Mouse (Mus musculus): ENCODE data around the gene Large1.
"Not testable (repeated sequence)": the region's sequence is repeated elsewhere in the genome, so short reads cannot be mapped to it uniquely, and the experiment has no call there.

Large1 gene

GRCm38 (mm10) chr8:73187381-73187780, 166.0 kb downstream of the Large1 start:
- no peak for DNase-seq (ENCODE audit: low read depth in 2 of 2, low spot score in 2 of 2)

DNA sequence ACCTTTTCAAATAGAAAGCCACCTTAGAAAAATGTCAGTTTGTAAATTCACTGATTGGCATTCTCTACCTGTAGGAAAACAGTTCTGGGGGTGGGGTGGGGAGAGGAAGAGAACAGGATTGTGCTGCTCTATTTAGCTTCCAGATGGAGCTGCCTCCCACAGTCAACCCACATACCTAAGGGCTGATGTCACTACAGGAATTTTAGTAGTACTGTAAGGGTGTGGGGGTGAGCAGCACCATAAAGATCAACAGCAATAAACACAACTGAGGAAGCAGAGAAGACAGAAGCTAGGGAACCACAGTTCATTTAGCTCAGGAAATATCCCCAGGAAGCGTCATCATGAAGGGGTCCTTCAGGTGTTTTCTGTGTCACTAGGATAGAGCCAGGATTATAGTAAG, 174.9 kb downstream of the Large1 start:
- no peak for DNase-seq (ENCODE audit: low read depth in 2 of 2, low spot score in 2 of 2)

DNA sequence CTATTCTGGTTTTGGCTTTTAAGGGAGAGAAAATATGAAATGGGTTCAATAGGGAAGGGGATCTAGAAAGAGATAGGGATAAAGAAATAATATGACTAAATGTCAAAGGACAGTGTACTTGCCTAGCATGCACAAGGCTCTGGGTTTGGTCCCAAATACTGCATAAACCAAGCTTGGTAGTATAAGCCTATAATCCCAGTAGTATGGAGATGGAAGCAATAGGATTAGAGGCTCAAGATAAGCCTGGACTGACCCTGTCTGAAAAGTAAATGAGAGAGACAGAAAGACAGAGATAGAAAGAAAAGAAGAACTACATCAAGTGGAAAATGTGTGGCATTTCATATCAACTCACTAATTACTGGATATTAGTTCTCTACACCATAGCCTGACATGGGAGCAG, 180.7 kb downstream of the Large1 start:
- DNase-seq (ENCODE audit: low read depth in 2 of 2, low spot score in 2 of 2): no peak

- DNase-seq (ENCODE audit: low read depth in 2 of 2, low spot score in 2 of 2): no peak
Observed at GRCm38 (mm10) chr8:73161994-73162393, 191.3 kb downstream of the Large1 start.

- no peak for DNase-seq (ENCODE audit: low read depth in 2 of 2, low spot score in 2 of 2)
Observed at GRCm38 (mm10) chr8:73161564-73161963, 191.8 kb downstream of the Large1 start.

- DNase-seq (ENCODE audit: low read depth in 2 of 2, low spot score in 2 of 2): no peak
Observed at GRCm38 (mm10) chr8:73160945-73161344, 192.4 kb downstream of the Large1 start.

DNA sequence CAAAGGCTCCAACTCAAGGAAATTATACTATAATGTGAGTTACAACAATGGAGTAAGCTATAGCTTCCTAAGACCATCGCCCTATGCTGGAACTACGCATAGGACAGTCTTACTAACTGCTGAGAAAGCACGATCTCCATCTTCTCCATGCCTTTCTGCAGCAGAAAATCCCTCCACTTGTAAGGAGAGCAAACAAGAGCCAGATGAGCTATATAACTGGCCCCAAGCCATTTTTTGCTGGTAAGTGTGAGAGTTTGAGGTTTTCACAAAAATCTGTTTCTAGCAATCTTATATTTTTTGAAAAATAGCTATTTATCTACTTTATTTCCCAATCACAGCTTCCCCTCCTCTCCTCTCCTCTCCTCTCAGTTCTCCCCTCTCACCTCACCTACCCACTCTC, 206.1 kb downstream of the Large1 start:
- no peak for DNase-seq (ENCODE audit: low read depth in 2 of 2, low spot score in 2 of 2)

DNA sequence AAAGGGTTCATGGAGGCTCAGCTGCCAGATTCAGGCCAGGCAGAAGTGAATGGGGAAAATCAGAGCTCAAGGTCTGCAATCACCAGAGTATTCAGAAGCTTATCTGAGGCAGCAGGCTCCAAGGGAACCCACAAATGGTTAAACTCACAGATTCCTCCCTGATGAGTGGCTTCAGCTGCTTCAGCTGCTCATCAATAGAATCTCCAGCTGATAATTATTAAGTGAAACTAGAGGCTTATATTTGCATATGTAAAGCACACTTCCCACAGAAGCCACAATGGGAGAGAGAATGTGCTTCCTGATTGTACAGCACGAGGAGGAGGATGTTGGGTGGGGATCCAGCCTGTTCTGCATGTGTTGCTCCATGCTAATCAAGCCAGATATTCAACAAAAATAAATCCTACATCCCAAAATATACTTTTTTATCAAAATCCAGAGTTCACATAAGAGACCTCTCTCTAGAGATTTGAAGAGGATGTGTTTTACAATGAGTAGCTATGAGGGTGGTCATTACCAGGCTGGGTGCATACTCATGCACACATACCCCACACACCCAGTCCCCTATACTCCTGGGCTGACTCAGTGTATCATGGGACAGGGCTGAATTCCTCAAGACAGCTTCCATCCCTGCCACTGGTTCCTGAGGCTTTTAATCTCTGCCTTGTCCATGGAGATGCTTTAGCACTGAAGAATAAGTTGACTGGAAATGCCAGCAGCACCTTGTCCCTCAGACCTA, 210.5 kb downstream of the Large1 start:
- no peak for DNase-seq (ENCODE audit: low read depth in 2 of 2, low spot score in 2 of 2)

GRCm38 (mm10) chr8:73135397-73135796, 217.9 kb downstream of the Large1 start:
- no peak for DNase-seq (ENCODE audit: low read depth in 2 of 2, low spot score in 2 of 2)

- DNase-seq (ENCODE audit: low read depth in 2 of 2, low spot score in 2 of 2): no peak
Observed at GRCm38 (mm10) chr8:73132080-73132479, 221.3 kb downstream of the Large1 start.

- no peak for DNase-seq (ENCODE audit: low read depth in 2 of 2, low spot score in 2 of 2)
Observed at GRCm38 (mm10) chr8:73123864-73124499, 229.4 kb downstream of the Large1 start.

DNA sequence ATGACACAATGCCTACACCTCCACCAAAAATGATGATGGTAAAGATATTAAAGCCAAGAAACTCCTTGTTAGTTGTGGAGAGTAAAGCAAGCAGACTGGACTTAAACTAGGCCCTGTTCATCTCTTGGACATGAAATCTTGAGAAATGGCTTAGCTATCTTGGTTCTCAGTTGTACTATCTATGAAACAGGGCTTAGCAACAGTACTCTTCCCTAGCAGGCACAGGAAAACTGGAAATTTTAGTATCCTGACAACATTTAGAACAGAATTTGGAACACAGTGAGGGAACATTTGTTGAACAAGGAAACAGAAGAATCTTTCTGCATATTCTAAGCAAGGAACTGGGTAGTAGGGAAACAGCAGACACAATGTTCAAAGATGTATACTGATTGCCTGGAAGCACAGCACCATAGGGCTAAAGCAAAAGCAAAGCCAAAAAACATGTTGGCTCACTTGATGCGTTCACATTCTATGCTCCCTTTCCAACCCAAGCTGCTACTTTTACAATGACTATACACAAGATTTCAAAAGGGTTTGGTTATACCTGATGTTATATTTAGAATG, 240.9 kb downstream of the Large1 start:
- no peak for DNase-seq (ENCODE audit: low read depth in 2 of 2, low spot score in 2 of 2)

- no peak for DNase-seq (ENCODE audit: low read depth in 2 of 2, low spot score in 2 of 2)
Observed at GRCm38 (mm10) chr8:73104089-73104488, 249.3 kb downstream of the Large1 start.

GRCm38 (mm10) chr8:73101069-73101468, 252.3 kb downstream of the Large1 start:
- no peak for DNase-seq (ENCODE audit: low read depth in 2 of 2, low spot score in 2 of 2)

GRCm38 (mm10) chr8:73100607-73101006, 252.7 kb downstream of the Large1 start:
- not testable (repeated sequence) for DNase-seq (ENCODE audit: low read depth in 2 of 2, low spot score in 2 of 2)

GRCm38 (mm10) chr8:73099542-73099941, 253.8 kb downstream of the Large1 start:
- DNase-seq (ENCODE audit: low read depth in 2 of 2, low spot score in 2 of 2): no peak

GRCm38 (mm10) chr8:73096952-73097351, 256.4 kb downstream of the Large1 start:
- no peak for DNase-seq (ENCODE audit: low read depth in 2 of 2, low spot score in 2 of 2)

DNA sequence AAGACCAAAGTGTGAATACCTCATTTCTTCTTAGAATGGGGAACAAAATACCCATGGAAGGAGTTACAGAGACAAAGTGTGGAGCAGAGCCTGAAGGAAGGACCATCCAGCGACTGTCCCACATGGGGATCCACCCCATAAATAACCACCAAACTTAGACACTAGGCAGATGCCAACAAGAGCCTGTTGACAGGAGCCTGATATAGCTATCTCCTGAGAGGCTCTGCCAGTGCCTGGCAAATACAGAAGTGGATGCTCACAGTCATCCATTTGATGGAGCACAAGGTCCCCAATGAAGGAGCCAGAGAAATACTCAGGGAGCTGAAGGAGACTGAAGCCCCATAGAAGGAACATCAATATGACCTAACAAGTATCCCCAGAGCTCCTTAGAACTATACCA, 275.6 kb downstream of the Large1 start:
- not testable (repeated sequence) for DNase-seq (ENCODE audit: low read depth in 2 of 2, low spot score in 2 of 2)

DNA sequence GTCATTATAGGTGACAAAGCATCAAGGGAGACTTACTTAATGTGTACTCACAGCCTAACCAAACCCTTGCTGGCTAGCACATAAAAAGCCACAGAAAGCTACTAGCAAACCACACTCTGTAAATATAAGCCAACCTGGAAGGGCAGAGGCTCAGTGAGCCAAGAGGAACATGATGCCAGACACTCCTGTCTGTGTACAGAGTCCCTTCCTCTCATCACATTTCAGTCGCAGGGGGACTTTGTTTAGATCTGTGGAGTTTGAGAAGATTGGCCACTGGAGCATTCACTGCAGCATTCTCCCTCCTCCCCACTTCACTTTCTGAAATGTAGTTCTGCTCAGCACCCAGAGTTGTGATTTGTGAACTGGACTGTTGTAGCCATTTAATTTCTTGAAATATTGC, 291.9 kb downstream of the Large1 start:
- DNase-seq (ENCODE audit: low read depth in 2 of 2, low spot score in 2 of 2): no peak

GRCm38 (mm10) chr8:73054726-73055125, 298.6 kb downstream of the Large1 start:
- no peak for DNase-seq (ENCODE audit: low read depth in 2 of 2, low spot score in 2 of 2)

- no peak for DNase-seq (ENCODE audit: low read depth in 2 of 2, low spot score in 2 of 2)
Observed at GRCm38 (mm10) chr8:73053878-73054277, 299.5 kb downstream of the Large1 start.

- DNase-seq (ENCODE audit: low read depth in 2 of 2, low spot score in 2 of 2): no peak
Observed at GRCm38 (mm10) chr8:73052414-73052813, 300.9 kb downstream of the Large1 start.

Measured in CD8-positive naive resting alpha-beta T cell, adult 2 months (primary cell).